Mouse (Mus musculus) cerebellum, adult (tissue): Measurements from ENCODE around the gene Gm7029.
"Not testable (repeated sequence)": the region's sequence is repeated elsewhere in the genome, so short reads cannot be mapped to it uniquely, and the experiment has no call there.

ENCODE experiments used
- ATAC-seq: cut with Nextera tagmentation; 2 replicates; pipeline ENCODE4 v1.9.2; 2017; ENCODE audit warnings: mild to moderate bottlenecking, moderate library complexity, mixed read lengths; ENCODE audit not compliant: insufficient number of reproducible peaks, low FRiP score, low TSS enrichment

The Gm7029 gene

GRCm38 (mm10) chr17:33873537-33873936, at the start of gene Gm7029:
Gene Gm7029 (plus strand): TSS chr17:33873837.
- not testable (repeated sequence) for ATAC-seq

- ATAC-seq: peak; percentile 87
These were observed 49.3 kb upstream of the Gm7029 start, which contains the start of the genes Rps28 and Ndufa7 for GRCm38 (mm10) chr17:33824084-33824996. Gene Rps28 (minus strand): TSS chr17:33824562. Gene Ndufa7 (plus strand): TSS chr17:33824572.

GRCm38 (mm10) chr17:33824997-33825330, 48.7 kb upstream of the Gm7029 start:
- ATAC-seq: not testable (repeated sequence)

- no peak for ATAC-seq
These were observed 48.2 kb upstream of the Gm7029 start for GRCm38 (mm10) chr17:33825462-33825861.

GRCm38 (mm10) chr17:33826850-33827249, 46.8 kb upstream of the Gm7029 start:
- no peak for ATAC-seq

GRCm38 (mm10) chr17:33828892-33829291, 44.7 kb upstream of the Gm7029 start:
- no peak for ATAC-seq

- no peak for ATAC-seq
These were observed 44.1 kb upstream of the Gm7029 start for GRCm38 (mm10) chr17:33829561-33829960.

GRCm38 (mm10) chr17:33842966-33843795, 30.5 kb upstream of the Gm7029 start, which contains the start of gene Cd320:
Gene Cd320 (plus strand): TSS chr17:33843091.
- ATAC-seq: peak; percentile 95

GRCm38 (mm10) chr17:33844196-33844595, 29.4 kb upstream of the Gm7029 start:
- no peak for ATAC-seq

- no peak for ATAC-seq
These were observed 25.5 kb upstream of the Gm7029 start for GRCm38 (mm10) chr17:33848139-33848538.

- ATAC-seq: no peak
These were observed 22.3 kb upstream of the Gm7029 start for GRCm38 (mm10) chr17:33851331-33851730.

GRCm38 (mm10) chr17:33857816-33858215, 15.8 kb upstream of the Gm7029 start:
- ATAC-seq: no peak

- no peak for ATAC-seq
These were observed 8.2 kb upstream of the Gm7029 start for GRCm38 (mm10) chr17:33865330-33866030.

- no peak for ATAC-seq
These were observed 774 bp downstream of the Gm7029 start for GRCm38 (mm10) chr17:33874411-33874810.

GRCm38 (mm10) chr17:33875797-33876196, 2.2 kb downstream of the Gm7029 start:
- not testable (repeated sequence) for ATAC-seq

- ATAC-seq: not testable (repeated sequence)
These were observed 10.7 kb downstream of the Gm7029 start for GRCm38 (mm10) chr17:33884320-33884719.

GRCm38 (mm10) chr17:33887802-33888201, 14.2 kb downstream of the Gm7029 start:
- not testable (repeated sequence) for ATAC-seq

GRCm38 (mm10) chr17:33888230-33888629, 14.6 kb downstream of the Gm7029 start:
- ATAC-seq: not testable (repeated sequence)

GRCm38 (mm10) chr17:33889941-33890532, 16.4 kb downstream of the Gm7029 start:
- ATAC-seq: not testable (repeated sequence)

GRCm38 (mm10) chr17:33890533-33891059, 17.0 kb downstream of the Gm7029 start, which contains the start of gene Kifc1:
Gene Kifc1 (minus strand): TSS chr17:33890661.
- ATAC-seq: peak; percentile 99
